Mouse (Mus musculus) MEL (cell line): ENCODE results near the gene Bphl. TPM values are rescaled to one million over a fixed set of nuclear protein-coding genes. Genes with fewer than 3 reads are reported as not detected.

Experiments used
- DNase-seq: peaks from one replicate; pipeline ENCODE4 v3.0.0; 2011; ENCODE audit warnings: low read depth, low spot score
- H3K27ac ChIP-seq: 2 replicates; pipeline ENCODE4 v1.5.1; 2012; ENCODE audit warnings: low read depth, mild to moderate bottlenecking, control low read depth, low read length, moderate library complexity; ENCODE audit not compliant: control insufficient read depth
- H3K27me3 ChIP-seq, 2 experiments: fragments of 150-350 bp in 1 of 2; sonication (generic) in 1 of 2; 2 replicates each; pipeline ENCODE4 v1.6.1; 2012; ENCODE audit warnings: low read length in 2 of 2, mild to moderate bottlenecking in 2 of 2, improper control_type of control experiment in 1 of 2, moderate library complexity in 1 of 2; ENCODE audit not compliant: insufficient read depth in 2 of 2, control insufficient read depth in 1 of 2
- H3K36me3 ChIP-seq, 2 experiments: 2 replicates each; pipeline ENCODE4 v1.6.1; 2012 to 2014; ENCODE audit warnings: low read length in 2 of 2, improper control_type of control experiment in 1 of 2, inconsistent platforms in 1 of 2, mild to moderate bottlenecking in 1 of 2; ENCODE audit not compliant: insufficient read depth in 2 of 2, control insufficient read depth in 1 of 2
- H3K4me1 ChIP-seq, 2 experiments: fragments of 150-350 bp in 1 of 2; sonication (generic) in 1 of 2; 2 replicates each; pipeline ENCODE4 v1.6.1; 2012; ENCODE audit warnings: low read length in 2 of 2, improper control_type of control experiment in 1 of 2, mild to moderate bottlenecking in 1 of 2; ENCODE audit not compliant: insufficient read depth in 2 of 2, control insufficient read depth in 1 of 2
- H3K4me3 ChIP-seq, 2 experiments: fragments of 150-350 bp in 1 of 2; sonication (generic) in 1 of 2; 2 replicates each; pipeline ENCODE4 v1.5.1; 2012; ENCODE audit warnings: low read depth in 2 of 2, low read length in 2 of 2, mild to moderate bottlenecking in 2 of 2, moderate library complexity in 2 of 2, control low read depth in 1 of 2, improper control_type of control experiment in 1 of 2; ENCODE audit not compliant: control insufficient read depth in 1 of 2, insufficient read depth in 1 of 2
- H3K79me2 ChIP-seq: 2 replicates; pipeline ENCODE4 v1.6.1; 2012; ENCODE audit warnings: mild to moderate bottlenecking, low read length, moderate library complexity; ENCODE audit not compliant: control insufficient read depth, poor library complexity, insufficient read depth
- H3K9ac ChIP-seq: 2 replicates; pipeline ENCODE4 v1.6.1; 2012; ENCODE audit warnings: low read depth, mild to moderate bottlenecking, control low read depth, low read length, moderate library complexity; ENCODE audit not compliant: control insufficient read depth, poor library complexity, severe bottlenecking
- H3K9me3 ChIP-seq: fragments of 150-350 bp; sonication (generic); replicated peaks from 2 replicates; pipeline ENCODE4 v1.6.1; 2012; ENCODE audit warnings: mild to moderate bottlenecking, low read length, improper control_type of control experiment, moderate library complexity; ENCODE audit not compliant: insufficient read depth
- CHD1 ChIP-seq: IDR thresholded peaks from 2 replicates; pipeline ENCODE4 v1.6.1; 2012; ENCODE audit warnings: low read depth, mild to moderate bottlenecking, inconsistent platforms, low read length, improper control_type of control experiment
- CTCF ChIP-seq, 3 experiments: IDR thresholded peaks in 2 of 3; conservative IDR thresholded peaks in 1 of 3; 2 replicates each; pipeline ENCODE4 v1.5.1; 2011 to 2012; ENCODE audit warnings: low read length in 3 of 3, low read depth in 2 of 3, mild to moderate bottlenecking in 2 of 3, improper control_type of control experiment in 1 of 3, inconsistent platforms in 1 of 3, mixed read lengths in 1 of 3, moderate library complexity in 1 of 3; ENCODE audit not compliant: control insufficient read depth in 1 of 3, insufficient read depth in 1 of 3, poor library complexity in 1 of 3, severe bottlenecking in 1 of 3
- E2F4 ChIP-seq: IDR thresholded peaks from 2 replicates; pipeline ENCODE4 v1.6.1; 2011; ENCODE audit warnings: low read depth, low read length, improper control_type of control experiment, borderline replicate concordance
- EP300 ChIP-seq, 2 experiments: IDR thresholded peaks; 2 replicates each; pipeline ENCODE4 v1.6.1; 2011; ENCODE audit warnings: improper control_type of control experiment in 2 of 2, low read length in 2 of 2, low read depth in 1 of 2, mild to moderate bottlenecking in 1 of 2
- ETS1 ChIP-seq: IDR thresholded peaks from 2 replicates; pipeline ENCODE4 v1.6.1; 2012; ENCODE audit warnings: low read depth, mild to moderate bottlenecking, inconsistent platforms, low read length, improper control_type of control experiment, moderate library complexity
- GABPA ChIP-seq: IDR thresholded peaks from 2 replicates; pipeline ENCODE4 v1.6.1; 2012; ENCODE audit warnings: low read depth, mild to moderate bottlenecking, inconsistent platforms, low read length, improper control_type of control experiment, moderate library complexity
- GATA1 ChIP-seq: IDR thresholded peaks from 2 replicates; pipeline ENCODE4 v1.6.1; 2011; ENCODE audit warnings: low read depth, low read length, improper control_type of control experiment
- HCFC1 ChIP-seq: IDR thresholded peaks from 2 replicates; pipeline ENCODE4 v1.6.1; 2012; ENCODE audit warnings: low read depth, mild to moderate bottlenecking, inconsistent platforms, low read length, improper control_type of control experiment, moderate library complexity
- JUND ChIP-seq: IDR thresholded peaks from 2 replicates; pipeline ENCODE4 v1.6.1; 2011; ENCODE audit warnings: low read depth, mild to moderate bottlenecking, improper control_type of control experiment, low read length
- MAFK ChIP-seq: IDR thresholded peaks from 2 replicates; pipeline ENCODE4 v1.6.1; 2011; ENCODE audit warnings: low read depth, mild to moderate bottlenecking, low read length, improper control_type of control experiment, borderline replicate concordance
- MAX ChIP-seq: IDR thresholded peaks from 2 replicates; pipeline ENCODE4 v1.6.1; 2011; ENCODE audit warnings: low read length, improper control_type of control experiment
- MAZ ChIP-seq: IDR thresholded peaks from 2 replicates; pipeline ENCODE4 v1.6.1; 2012; ENCODE audit warnings: low read depth, mild to moderate bottlenecking, inconsistent platforms, low read length, improper control_type of control experiment
- MEF2A ChIP-seq: IDR thresholded peaks from 2 replicates; pipeline ENCODE4 v1.6.1; 2014; ENCODE audit warnings: low read depth, mild to moderate bottlenecking, inconsistent platforms, low read length, improper control_type of control experiment; ENCODE audit not compliant: poor library complexity, insufficient replicate concordance, severe bottlenecking; ENCODE audit errors: extremely low read depth
- MXI1 ChIP-seq: IDR thresholded peaks from 2 replicates; pipeline ENCODE4 v1.6.1; 2011; ENCODE audit warnings: mild to moderate bottlenecking, low read depth, low read length, improper control_type of control experiment
- MYB ChIP-seq: IDR thresholded peaks from 2 replicates; pipeline ENCODE4 v1.6.1; 2011; ENCODE audit warnings: mild to moderate bottlenecking, low read depth, low read length, improper control_type of control experiment
- NRF1 ChIP-seq: IDR thresholded peaks from 2 replicates; pipeline ENCODE4 v1.6.1; 2014; ENCODE audit warnings: low read depth, mild to moderate bottlenecking, inconsistent platforms, low read length, improper control_type of control experiment, moderate library complexity; ENCODE audit not compliant: poor library complexity, insufficient read depth, severe bottlenecking
- POLR2A ChIP-seq, 2 experiments: IDR thresholded peaks; 2 replicates each; pipeline ENCODE4 v1.6.1; 2011 to 2012; ENCODE audit warnings: low read length in 2 of 2, mild to moderate bottlenecking in 2 of 2, control low read depth in 1 of 2, improper control_type of control experiment in 1 of 2, low read depth in 1 of 2, moderate library complexity in 1 of 2; ENCODE audit not compliant: control insufficient read depth in 1 of 2, insufficient read depth in 1 of 2, poor library complexity in 1 of 2
- RCOR1 ChIP-seq: IDR thresholded peaks from 2 replicates; pipeline ENCODE4 v1.6.1; 2012; ENCODE audit warnings: low read depth, mild to moderate bottlenecking, inconsistent platforms, low read length, improper control_type of control experiment
- SIN3A ChIP-seq: IDR thresholded peaks from 2 replicates; pipeline ENCODE4 v1.6.1; 2012; ENCODE audit warnings: low read length, improper control_type of control experiment, inconsistent platforms
- TAL1 ChIP-seq: IDR thresholded peaks from 2 replicates; pipeline ENCODE4 v1.6.1; 2012; ENCODE audit warnings: mild to moderate bottlenecking, inconsistent platforms, low read length, moderate library complexity, mixed read lengths
- TBP ChIP-seq: IDR thresholded peaks from 2 replicates; pipeline ENCODE4 v1.8.0; 2011; ENCODE audit warnings: low read depth, low read length, improper control_type of control experiment
- UBTF ChIP-seq: IDR thresholded peaks from 2 replicates; pipeline ENCODE4 v1.6.1; 2012; ENCODE audit warnings: low read depth, mild to moderate bottlenecking, inconsistent platforms, low read length, improper control_type of control experiment, moderate library complexity, borderline replicate concordance; ENCODE audit not compliant: insufficient read depth
- ZC3H11A ChIP-seq: IDR thresholded peaks from 2 replicates; pipeline ENCODE4 v1.6.1; 2012; ENCODE audit warnings: low read depth, mild to moderate bottlenecking, inconsistent platforms, low read length, improper control_type of control experiment
- ZKSCAN1 ChIP-seq: IDR thresholded peaks from 2 replicates; pipeline ENCODE4 v1.6.1; 2012; ENCODE audit warnings: low read depth, mild to moderate bottlenecking, inconsistent platforms, low read length, improper control_type of control experiment, moderate library complexity
- ZMIZ1 ChIP-seq: IDR thresholded peaks from 2 replicates; pipeline ENCODE4 v1.6.1; 2012; ENCODE audit warnings: low read depth, mild to moderate bottlenecking, inconsistent platforms, low read length, improper control_type of control experiment, moderate library complexity
- ZNF384 ChIP-seq: IDR thresholded peaks from 2 replicates; pipeline ENCODE4 v1.6.1; 2012; ENCODE audit warnings: low read depth, mild to moderate bottlenecking, inconsistent platforms, low read length, improper control_type of control experiment
- polyA plus RNA-seq, 2 experiments: library from polyadenylated mRNA; stranded (reverse) in 1 of 2; unstranded in 1 of 2; fragments of >175 nt in 1 of 2; fragments of >200 nt in 1 of 2; gene quantifications; 2 replicates each; pipeline versions ENCODE4 v1.2.1 to v1.2.4; 2012; ENCODE audit warnings: low replicate concordance in 2 of 2, low read depth in 1 of 2; ENCODE audit not compliant: insufficient read length in 2 of 2, insufficient read depth in 1 of 2, missing spikeins in 1 of 2
- total RNA-seq: library from RNA; depleted of rRNA; stranded (reverse); fragments of 300-350 nt; gene quantifications from 2 replicates; pipeline ENCODE4 v1.2.3, GENCODE M21; 2012

Bphl gene
- total and polyA plus RNA-seq, 3 experiments = 6.5 to 7.7 TPM; not detected in 1

DNA sequence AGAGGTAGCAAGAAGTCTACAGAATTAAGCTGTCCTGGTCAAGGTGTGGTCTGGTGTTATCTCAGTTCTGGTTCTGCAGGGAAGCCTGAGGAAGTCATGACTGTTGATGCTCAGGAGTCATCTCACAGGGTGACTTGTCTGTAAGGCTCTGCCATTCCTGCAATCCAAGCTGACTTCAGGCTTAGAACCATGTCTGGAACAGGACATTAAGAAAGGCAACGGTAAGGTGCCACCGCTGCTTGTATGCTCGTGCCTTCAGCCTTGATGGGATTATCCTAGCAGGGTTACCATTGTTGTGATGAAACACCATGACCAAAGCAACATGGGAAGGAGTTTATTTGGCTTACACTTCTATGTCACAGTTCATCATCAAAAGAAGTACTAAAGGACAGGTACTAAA is 10.1 kb downstream of the Bphl start:
- Histone ChIP-seq H3K36me3 (no peaks in the 10 kb centered on the region), H3K4me1 (peaks cover 0 to 3% of the 10 kb centered on the region in 2 experiments; a peak in 1 of 4 replicates), H3K9me3 (no peaks in the 10 kb centered on the region), H3K79me2 (no peaks in the 10 kb centered on the region), H3K27me3 (no peaks in the 10 kb centered on the region), H3K9ac (no peak overlapping the region), H3K4me3 (no peak overlapping the region), H3K27ac (no peak overlapping the region)
- DNase-seq = no peak
- TF ChIP-seq JUND (no peak), MAFK (no peak), MYB (no peak), NRF1 (no peak), MAZ (no peak), E2F4 (no peak)

DNA sequence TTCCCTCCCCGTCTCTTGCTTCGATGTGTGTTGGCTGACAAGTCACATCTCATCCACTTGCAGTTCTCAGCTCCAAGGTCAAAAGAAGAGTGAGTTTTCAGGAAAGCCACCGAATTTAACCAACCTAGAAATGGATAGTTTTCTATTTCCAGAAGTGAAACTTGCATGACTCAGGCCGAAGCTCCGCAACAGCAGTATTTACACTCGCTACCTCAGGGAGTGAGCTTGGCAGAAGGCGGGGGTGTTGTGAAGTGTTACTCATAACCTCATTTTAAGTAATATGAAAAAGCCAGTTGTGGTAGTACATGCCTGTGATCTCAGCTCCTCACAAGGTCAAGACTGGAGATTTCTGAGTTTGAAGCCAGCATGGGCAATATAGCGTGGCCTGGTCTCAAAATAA is 13.1 kb downstream of the Bphl start:
- DNase-seq = no peak

GRCm38 (mm10) chr13:34051692-34052091 is 14.3 kb downstream of the Bphl start:
- Histone ChIP-seq H3K9ac (no peak overlapping the region), H3K4me1 (peaks cover 0 to 6% of the 10 kb centered on the region in 2 experiments; a peak in 2 of 4 replicates), H3K27me3 (no peaks in the 10 kb centered on the region), H3K36me3 (peaks cover 0 to 5% of the 10 kb centered on the region in 2 experiments; a peak in 2 of 4 replicates), H3K4me3 (no peak overlapping the region), H3K9me3 (no peaks in the 10 kb centered on the region), H3K79me2 (no peaks in the 10 kb centered on the region), H3K27ac (no peak overlapping the region)
- peak; percentile 51 for DNase-seq
- TF ChIP-seq TAL1 = no peak
- no peak for TF ChIP-seq ZC3H11A
- TF ChIP-seq E2F4 = no peak
- TF ChIP-seq UBTF = no peak
- no peak for TF ChIP-seq MXI1
- peak in 2 of 3 experiments; percentile 8 to 22; a peak in 1 of 6 replicates for TF ChIP-seq CTCF (IDR thresholded peaks at IDR 0.05 in 2 of 3, conservative IDR thresholded peaks at IDR 0.05 in 1 of 3; ENCODE audit: control insufficient read depth in 1 of 3, insufficient read depth in 1 of 3, low read depth in 2 of 3, low read length in 3 of 3, poor library complexity in 1 of 3, severe bottlenecking in 1 of 3)
- no peak for TF ChIP-seq MAFK
- TF ChIP-seq MAZ = no peak
- TF ChIP-seq ZKSCAN1 = no peak
- 0 out of 2 replicates have a peak, but pooled peaks have one; percentile 49 for TF ChIP-seq TBP
- no peak for TF ChIP-seq ZNF384
- TF ChIP-seq MYB = no peak

More for the DNA sequence above, 13.1 kb downstream of the Bphl start:
- peaks cover 0 to 5% of the 10 kb centered on the region in 2 experiments; a peak in 2 of 4 replicates for H3K36me3 ChIP-seq
- H3K4me3 ChIP-seq = no peak overlapping the region
- peaks cover 0 to 8% of the 10 kb centered on the region in 2 experiments; a peak in 2 of 4 replicates for H3K4me1 ChIP-seq
- H3K27ac ChIP-seq = no peak overlapping the region
- H3K79me2 ChIP-seq = no peaks in the 10 kb centered on the region
- no peak overlapping the region for H3K9ac ChIP-seq
- no peak for TF ChIP-seq MAFK
- TF ChIP-seq GABPA = no peak
- TF ChIP-seq TAL1 = no peak
- TF ChIP-seq SIN3A = no peak
- no peak for TF ChIP-seq NRF1
- TF ChIP-seq GATA1 = no peak
- TF ChIP-seq CHD1 = no peak
- TF ChIP-seq RCOR1 = no peak
- TF ChIP-seq MEF2A = no peak
- no peak for TF ChIP-seq HCFC1
- TF ChIP-seq ETS1 = no peak
- no peak for TF ChIP-seq MAX
- TF ChIP-seq MAZ = no peak
- TF ChIP-seq ZMIZ1 = no peak
- no peak for TF ChIP-seq EP300 (IDR thresholded peaks at IDR 0.05; ENCODE audit: low read depth in 1 of 2, low read length in 2 of 2)
- no peak for TF ChIP-seq MYB
- no peak for TF ChIP-seq POLR2A (IDR thresholded peaks at IDR 0.05; ENCODE audit: control insufficient read depth in 1 of 2, insufficient read depth in 1 of 2, low read depth in 1 of 2, low read length in 2 of 2, poor library complexity in 1 of 2)
- H3K9me3 ChIP-seq = no peaks in the 10 kb centered on the region
- H3K27me3 ChIP-seq = no peaks in the 10 kb centered on the region
